Mouse (Mus musculus) MEL (cell line): ENCODE results near the gene Fnbp1. TPM values are rescaled to one million over a fixed set of nuclear protein-coding genes. Genes with fewer than 3 reads are reported as not detected.
A peak's percentile ranks its signal among the peaks of the same experiment; 100 is the strongest.

Source experiments
- DNase-seq: peaks from one replicate; pipeline ENCODE4 v3.0.0; 2011; ENCODE audit warnings: low read depth, low spot score
- H3K27ac ChIP-seq: 2 replicates; pipeline ENCODE4 v1.5.1; 2012; ENCODE audit warnings: low read depth, mild to moderate bottlenecking, control low read depth, low read length, moderate library complexity; ENCODE audit not compliant: control insufficient read depth
- H3K27me3 ChIP-seq, 2 experiments: fragments of 150-350 bp in 1 of 2; sonication (generic) in 1 of 2; 2 replicates each; pipeline ENCODE4 v1.6.1; 2012; ENCODE audit warnings: low read length in 2 of 2, mild to moderate bottlenecking in 2 of 2, improper control_type of control experiment in 1 of 2, moderate library complexity in 1 of 2; ENCODE audit not compliant: insufficient read depth in 2 of 2, control insufficient read depth in 1 of 2
- H3K36me3 ChIP-seq, 2 experiments: 2 replicates each; pipeline ENCODE4 v1.6.1; 2012 to 2014; ENCODE audit warnings: low read length in 2 of 2, improper control_type of control experiment in 1 of 2, inconsistent platforms in 1 of 2, mild to moderate bottlenecking in 1 of 2; ENCODE audit not compliant: insufficient read depth in 2 of 2, control insufficient read depth in 1 of 2
- H3K4me1 ChIP-seq, 2 experiments: fragments of 150-350 bp in 1 of 2; sonication (generic) in 1 of 2; 2 replicates each; pipeline ENCODE4 v1.6.1; 2012; ENCODE audit warnings: low read length in 2 of 2, improper control_type of control experiment in 1 of 2, mild to moderate bottlenecking in 1 of 2; ENCODE audit not compliant: insufficient read depth in 2 of 2, control insufficient read depth in 1 of 2
- H3K4me3 ChIP-seq, 2 experiments: fragments of 150-350 bp in 1 of 2; sonication (generic) in 1 of 2; 2 replicates each; pipeline ENCODE4 v1.5.1; 2012; ENCODE audit warnings: low read depth in 2 of 2, low read length in 2 of 2, mild to moderate bottlenecking in 2 of 2, moderate library complexity in 2 of 2, control low read depth in 1 of 2, improper control_type of control experiment in 1 of 2; ENCODE audit not compliant: control insufficient read depth in 1 of 2, insufficient read depth in 1 of 2
- H3K79me2 ChIP-seq: 2 replicates; pipeline ENCODE4 v1.6.1; 2012; ENCODE audit warnings: mild to moderate bottlenecking, low read length, moderate library complexity; ENCODE audit not compliant: control insufficient read depth, poor library complexity, insufficient read depth
- H3K9ac ChIP-seq: 2 replicates; pipeline ENCODE4 v1.6.1; 2012; ENCODE audit warnings: low read depth, mild to moderate bottlenecking, control low read depth, low read length, moderate library complexity; ENCODE audit not compliant: control insufficient read depth, poor library complexity, severe bottlenecking
- H3K9me3 ChIP-seq: fragments of 150-350 bp; sonication (generic); replicated peaks from 2 replicates; pipeline ENCODE4 v1.6.1; 2012; ENCODE audit warnings: mild to moderate bottlenecking, low read length, improper control_type of control experiment, moderate library complexity; ENCODE audit not compliant: insufficient read depth
- BHLHE40 ChIP-seq: IDR thresholded peaks from 2 replicates; pipeline ENCODE4 v1.6.1; 2012; ENCODE audit warnings: low read depth, mild to moderate bottlenecking, inconsistent platforms, low read length, improper control_type of control experiment, borderline replicate concordance
- CHD1 ChIP-seq: IDR thresholded peaks from 2 replicates; pipeline ENCODE4 v1.6.1; 2012; ENCODE audit warnings: low read depth, mild to moderate bottlenecking, inconsistent platforms, low read length, improper control_type of control experiment
- CTCF ChIP-seq, 3 experiments: IDR thresholded peaks in 2 of 3; conservative IDR thresholded peaks in 1 of 3; 2 replicates each; pipeline ENCODE4 v1.5.1; 2011 to 2012; ENCODE audit warnings: low read length in 3 of 3, low read depth in 2 of 3, mild to moderate bottlenecking in 2 of 3, improper control_type of control experiment in 1 of 3, inconsistent platforms in 1 of 3, mixed read lengths in 1 of 3, moderate library complexity in 1 of 3; ENCODE audit not compliant: control insufficient read depth in 1 of 3, insufficient read depth in 1 of 3, poor library complexity in 1 of 3, severe bottlenecking in 1 of 3
- ELF1 ChIP-seq: IDR thresholded peaks from 2 replicates; pipeline ENCODE4 v1.6.1; 2014; ENCODE audit warnings: low read depth, mild to moderate bottlenecking, inconsistent platforms, low read length, improper control_type of control experiment, moderate library complexity
- ETS1 ChIP-seq: IDR thresholded peaks from 2 replicates; pipeline ENCODE4 v1.6.1; 2012; ENCODE audit warnings: low read depth, mild to moderate bottlenecking, inconsistent platforms, low read length, improper control_type of control experiment, moderate library complexity
- GATA1 ChIP-seq: IDR thresholded peaks from 2 replicates; pipeline ENCODE4 v1.6.1; 2011; ENCODE audit warnings: low read depth, low read length, improper control_type of control experiment
- HCFC1 ChIP-seq: IDR thresholded peaks from 2 replicates; pipeline ENCODE4 v1.6.1; 2012; ENCODE audit warnings: low read depth, mild to moderate bottlenecking, inconsistent platforms, low read length, improper control_type of control experiment, moderate library complexity
- JUND ChIP-seq: IDR thresholded peaks from 2 replicates; pipeline ENCODE4 v1.6.1; 2011; ENCODE audit warnings: low read depth, mild to moderate bottlenecking, improper control_type of control experiment, low read length
- KAT2A ChIP-seq: conservative IDR thresholded peaks from 2 replicates; pipeline ENCODE4 v1.6.1; 2012; ENCODE audit warnings: low read depth, low read length, improper control_type of control experiment, inconsistent platforms
- MAFK ChIP-seq: IDR thresholded peaks from 2 replicates; pipeline ENCODE4 v1.6.1; 2011; ENCODE audit warnings: low read depth, mild to moderate bottlenecking, low read length, improper control_type of control experiment, borderline replicate concordance
- MEF2A ChIP-seq: IDR thresholded peaks from 2 replicates; pipeline ENCODE4 v1.6.1; 2014; ENCODE audit warnings: low read depth, mild to moderate bottlenecking, inconsistent platforms, low read length, improper control_type of control experiment; ENCODE audit not compliant: poor library complexity, insufficient replicate concordance, severe bottlenecking; ENCODE audit errors: extremely low read depth
- MXI1 ChIP-seq: IDR thresholded peaks from 2 replicates; pipeline ENCODE4 v1.6.1; 2011; ENCODE audit warnings: mild to moderate bottlenecking, low read depth, low read length, improper control_type of control experiment
- MYC ChIP-seq: IDR thresholded peaks from 2 replicates; pipeline ENCODE4 v1.6.1; 2011; ENCODE audit warnings: low read depth, mild to moderate bottlenecking, low read length, improper control_type of control experiment, moderate library complexity
- POLR2AphosphoS2 ChIP-seq: IDR thresholded peaks from 2 replicates; pipeline ENCODE4 v1.6.1; 2011; ENCODE audit warnings: low read length, improper control_type of control experiment
- RCOR1 ChIP-seq: IDR thresholded peaks from 2 replicates; pipeline ENCODE4 v1.6.1; 2012; ENCODE audit warnings: low read depth, mild to moderate bottlenecking, inconsistent platforms, low read length, improper control_type of control experiment
- SIN3A ChIP-seq: IDR thresholded peaks from 2 replicates; pipeline ENCODE4 v1.6.1; 2012; ENCODE audit warnings: low read length, improper control_type of control experiment, inconsistent platforms
- SMC3 ChIP-seq: IDR thresholded peaks from 2 replicates; pipeline ENCODE4 v1.6.1; 2011; ENCODE audit warnings: low read depth, low read length, improper control_type of control experiment
- TAL1 ChIP-seq: IDR thresholded peaks from 2 replicates; pipeline ENCODE4 v1.6.1; 2012; ENCODE audit warnings: mild to moderate bottlenecking, inconsistent platforms, low read length, moderate library complexity, mixed read lengths
- TCF12 ChIP-seq: IDR thresholded peaks from 2 replicates; pipeline ENCODE4 v1.6.1; 2014; ENCODE audit warnings: low read depth, mild to moderate bottlenecking, inconsistent platforms, low read length, improper control_type of control experiment, moderate library complexity
- ZKSCAN1 ChIP-seq: IDR thresholded peaks from 2 replicates; pipeline ENCODE4 v1.6.1; 2012; ENCODE audit warnings: low read depth, mild to moderate bottlenecking, inconsistent platforms, low read length, improper control_type of control experiment, moderate library complexity
- ZMIZ1 ChIP-seq: IDR thresholded peaks from 2 replicates; pipeline ENCODE4 v1.6.1; 2012; ENCODE audit warnings: low read depth, mild to moderate bottlenecking, inconsistent platforms, low read length, improper control_type of control experiment, moderate library complexity
- ZNF384 ChIP-seq: IDR thresholded peaks from 2 replicates; pipeline ENCODE4 v1.6.1; 2012; ENCODE audit warnings: low read depth, mild to moderate bottlenecking, inconsistent platforms, low read length, improper control_type of control experiment
- polyA plus RNA-seq, 2 experiments: library from polyadenylated mRNA; stranded (reverse) in 1 of 2; unstranded in 1 of 2; fragments of >175 nt in 1 of 2; fragments of >200 nt in 1 of 2; gene quantifications; 2 replicates each; pipeline versions ENCODE4 v1.2.1 to v1.2.4; 2012; ENCODE audit warnings: low replicate concordance in 2 of 2, low read depth in 1 of 2; ENCODE audit not compliant: insufficient read length in 2 of 2, insufficient read depth in 1 of 2, missing spikeins in 1 of 2
- total RNA-seq: library from RNA; depleted of rRNA; stranded (reverse); fragments of 300-350 nt; gene quantifications from 2 replicates; pipeline ENCODE4 v1.2.3, GENCODE M21; 2012

Gene Fnbp1
- total and polyA plus RNA-seq, 3 experiments: 3.4 to 17.5 TPM; not detected in 1

DNA sequence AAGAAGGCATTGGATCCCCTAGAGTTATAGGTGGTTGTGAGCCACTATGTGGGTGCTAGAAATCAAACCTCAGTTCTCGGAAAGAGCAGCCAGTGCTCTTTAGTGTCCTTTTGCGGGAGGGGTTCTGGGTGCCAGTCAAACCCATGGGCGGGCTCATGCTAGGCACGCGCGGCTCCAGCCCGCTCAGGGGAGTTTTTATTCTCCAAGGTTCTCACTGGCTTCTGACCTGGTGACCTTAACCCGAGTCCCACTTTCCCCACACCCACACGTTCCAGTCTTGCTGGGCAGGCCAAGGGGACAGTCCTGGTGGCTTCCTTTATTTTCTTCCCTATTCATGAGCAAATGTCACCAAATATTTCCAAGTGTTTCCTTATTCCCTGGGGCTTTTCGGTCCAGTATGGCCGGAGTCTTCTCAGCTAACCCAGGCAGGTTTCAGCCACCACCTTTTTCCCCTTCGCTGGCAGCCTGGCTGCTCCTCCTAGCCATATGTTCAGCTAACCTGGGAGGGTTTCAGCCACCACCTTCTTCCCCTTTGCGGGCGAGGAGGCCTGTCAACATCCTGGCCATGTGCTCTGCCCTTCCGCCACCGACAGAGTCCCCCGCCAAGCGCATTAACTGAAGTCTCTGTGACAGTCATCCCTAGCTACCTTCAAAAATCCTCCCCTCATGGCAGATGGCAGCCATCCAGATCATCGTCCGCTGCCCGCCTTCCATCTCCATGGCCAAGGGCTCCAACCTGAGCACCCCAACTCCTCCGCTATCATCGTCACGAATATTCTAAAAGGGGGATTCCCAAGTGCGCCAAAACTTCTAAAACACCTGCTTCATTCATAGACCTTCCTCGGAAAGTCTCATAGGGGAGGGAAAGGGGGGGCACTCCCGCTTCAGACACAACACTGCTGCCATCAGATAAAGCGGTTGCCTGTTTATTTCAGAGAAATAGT lies 80.7 kb downstream of the Fnbp1 start (continued):
- TF ChIP-seq KAT2A (no peak; the same call in 1 of the 2 replicates), CHD1 (no peak), SMC3 (no peak), RCOR1 (no peak), ZKSCAN1 (no peak), MYC (peak; percentile 95), MXI1 (peak; percentile 98), HCFC1 (peak; percentile 67), JUND (no peak), TCF12 (0 out of 2 replicates have a peak, but pooled peaks have one; percentile 3), GATA1 (peak; percentile 85), CTCF (IDR thresholded peaks at IDR 0.05 in 2 of 3, conservative IDR thresholded peaks at IDR 0.05 in 1 of 3; ENCODE audit: control insufficient read depth in 1 of 3, insufficient read depth in 1 of 3, low read depth in 2 of 3, low read length in 3 of 3, poor library complexity in 1 of 3, severe bottlenecking in 1 of 3) (no peak), SIN3A (peak; percentile 92), BHLHE40 (no peak), TAL1 (0 out of 2 replicates have a peak, but pooled peaks have one; percentile 6)

DNA sequence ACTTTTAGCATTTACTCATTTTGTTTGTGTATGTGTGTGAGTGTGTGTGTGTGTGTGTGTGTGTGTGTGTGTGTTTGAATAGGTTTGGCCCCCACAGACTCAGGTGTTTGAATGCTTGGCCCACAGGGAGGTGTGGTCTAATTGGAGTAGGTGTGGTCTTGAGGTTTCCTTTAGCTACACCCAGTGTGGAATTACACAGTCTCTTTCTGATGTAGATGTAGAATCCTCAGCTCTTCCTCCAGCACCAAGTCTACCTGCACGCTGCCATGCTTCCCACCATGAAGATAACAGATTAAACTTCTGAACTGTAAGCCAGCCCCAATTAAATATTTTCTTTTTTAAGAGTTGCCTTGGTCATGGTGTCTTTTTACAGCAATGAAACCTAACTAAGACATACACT lies 81.5 kb downstream of the Fnbp1 start:
- DNase-seq: peak; percentile 39
- H3K27me3 ChIP-seq: no peaks in the 10 kb centered on the region
- no peaks in the 10 kb centered on the region for H3K9me3 ChIP-seq
- H3K4me1 ChIP-seq: peaks cover 0 to 24% of the 10 kb centered on the region in 2 experiments
- peak overlapping the region; percentile 49 to 54 for H3K4me3 ChIP-seq
- peak overlapping the region; percentile 96 for H3K27ac ChIP-seq
- TF ChIP-seq MYC: no peak
- TF ChIP-seq JUND: no peak
- TF ChIP-seq ELF1: no peak
- TF ChIP-seq ETS1: no peak
- TF ChIP-seq CTCF (IDR thresholded peaks at IDR 0.05 in 2 of 3, conservative IDR thresholded peaks at IDR 0.05 in 1 of 3; ENCODE audit: control insufficient read depth in 1 of 3, insufficient read depth in 1 of 3, low read depth in 2 of 3, low read length in 3 of 3, poor library complexity in 1 of 3, severe bottlenecking in 1 of 3): no peak
- TF ChIP-seq MEF2A: no peak
- TF ChIP-seq MAFK: no peak
- no peak for TF ChIP-seq ZNF384
- no peak for TF ChIP-seq POLR2AphosphoS2
- TF ChIP-seq ZMIZ1: no peak
- no peak for TF ChIP-seq SIN3A
- no peak for TF ChIP-seq CHD1
- TF ChIP-seq MXI1: no peak
- H3K79me2 ChIP-seq: no peaks in the 10 kb centered on the region; the same call in 1 of the 2 replicates
- H3K36me3 ChIP-seq: peaks cover 0 to 15% of the 10 kb centered on the region in 2 experiments; a peak in 2 of 4 replicates
- peak overlapping the region; percentile 73 for H3K9ac ChIP-seq
